Mouse (Mus musculus) lung, postnatal 0 days (tissue): ENCODE data around the gene Mfsd11.

Experiments used
- CTCF ChIP-seq: IDR thresholded peaks from 2 replicates; pipeline ENCODE4 v1.5.1; 2016; ENCODE audit warnings: antibody characterized with exemption, mild to moderate bottlenecking
- EP300 ChIP-seq: IDR thresholded peaks from 2 replicates; pipeline ENCODE4 v1.6.1; 2016; ENCODE audit warnings: antibody characterized with exemption, mild to moderate bottlenecking, control low read depth

- TF ChIP-seq CTCF (peak; percentile 33; the same call in 1 of the 2 replicates), EP300 (0 out of 2 replicates have a peak, but pooled peaks have one; percentile 25)
Measured at GRCm38 (mm10) chr11:116814076-116814883, 38.0 kb upstream of the Mfsd11 start.
